Mouse (Mus musculus) stomach, embryonic 16.5 days (tissue): ENCODE data around the gene Mpped2. TPM values are rescaled to one million over a fixed set of nuclear protein-coding genes. Genes with fewer than 3 reads are reported as not detected.

Experiments used
- ATAC-seq: fragments of 200-750 bp; cut with Nextera tagmentation; 2 replicates; pipeline ENCODE4 v1.8.0; 2017; ENCODE audit warnings: moderate number of reproducible peaks, moderate TSS enrichment; ENCODE audit not compliant: insufficient read depth, low FRiP score
- H3K27ac ChIP-seq: fragments of 300-500 bp; sonication (generic); 2 replicates; pipeline ENCODE4 v1.5.1; 2014; ENCODE audit warnings: low read length
- H3K27me3 ChIP-seq: fragments of 300-500 bp; sonication (generic); 2 replicates; pipeline ENCODE4 v1.6.1; 2014; ENCODE audit warnings: low read length, control low read depth, mixed read lengths; ENCODE audit not compliant: control insufficient read depth, insufficient read depth
- H3K36me3 ChIP-seq: fragments of 300-500 bp; sonication (generic); 2 replicates; pipeline ENCODE4 v1.6.1; 2014; ENCODE audit warnings: low read length; ENCODE audit not compliant: control insufficient read depth, insufficient read depth
- H3K4me1 ChIP-seq: fragments of 300-500 bp; sonication (generic); 2 replicates; pipeline ENCODE4 v1.6.1; 2014; ENCODE audit warnings: low read length, control low read depth, mixed read lengths; ENCODE audit not compliant: control insufficient read depth, insufficient read depth
- H3K4me2 ChIP-seq: fragments of 300-500 bp; sonication (generic); 2 replicates; pipeline ENCODE4 v1.6.1; 2014; ENCODE audit warnings: low read depth, low read length, mixed read lengths
- H3K4me3 ChIP-seq: fragments of 300-500 bp; sonication (generic); replicated peaks from 2 replicates; pipeline ENCODE4 v1.5.1; 2014; ENCODE audit warnings: mild to moderate bottlenecking, low read length
- H3K9ac ChIP-seq: fragments of 300-500 bp; sonication (generic); 2 replicates; pipeline ENCODE4 v1.6.1; 2014; ENCODE audit warnings: low read length
- H3K9me3 ChIP-seq: fragments of 300-500 bp; sonication (generic); replicated peaks from 2 replicates; pipeline ENCODE4 v1.6.1; 2016; ENCODE audit warnings: low read length, control low read depth; ENCODE audit not compliant: control insufficient read depth
- WGBS: fragments of 180-500 bp; shearing (Covaris S2); extraction: QIAGEN DNeasy Blood & Tissue Kit; methylation state at CpG from one replicate; pipeline ENCODE4 v1.1.7; 2014; 5-methylcytosine and 5-hydroxymethylcytosine counted together
- polyA plus RNA-seq: library from polyadenylated mRNA; unstranded; fragments of >200 nt; fragmentation: Nextera tagmentation; extraction: Ambion mirVana; gene quantifications from 2 replicates; pipeline ENCODE4 v1.2.1, GENCODE M21; 2015

Gene Mpped2
- polyA plus RNA-seq, 1 experiment from 2014 or later: 14.5 TPM

DNA sequence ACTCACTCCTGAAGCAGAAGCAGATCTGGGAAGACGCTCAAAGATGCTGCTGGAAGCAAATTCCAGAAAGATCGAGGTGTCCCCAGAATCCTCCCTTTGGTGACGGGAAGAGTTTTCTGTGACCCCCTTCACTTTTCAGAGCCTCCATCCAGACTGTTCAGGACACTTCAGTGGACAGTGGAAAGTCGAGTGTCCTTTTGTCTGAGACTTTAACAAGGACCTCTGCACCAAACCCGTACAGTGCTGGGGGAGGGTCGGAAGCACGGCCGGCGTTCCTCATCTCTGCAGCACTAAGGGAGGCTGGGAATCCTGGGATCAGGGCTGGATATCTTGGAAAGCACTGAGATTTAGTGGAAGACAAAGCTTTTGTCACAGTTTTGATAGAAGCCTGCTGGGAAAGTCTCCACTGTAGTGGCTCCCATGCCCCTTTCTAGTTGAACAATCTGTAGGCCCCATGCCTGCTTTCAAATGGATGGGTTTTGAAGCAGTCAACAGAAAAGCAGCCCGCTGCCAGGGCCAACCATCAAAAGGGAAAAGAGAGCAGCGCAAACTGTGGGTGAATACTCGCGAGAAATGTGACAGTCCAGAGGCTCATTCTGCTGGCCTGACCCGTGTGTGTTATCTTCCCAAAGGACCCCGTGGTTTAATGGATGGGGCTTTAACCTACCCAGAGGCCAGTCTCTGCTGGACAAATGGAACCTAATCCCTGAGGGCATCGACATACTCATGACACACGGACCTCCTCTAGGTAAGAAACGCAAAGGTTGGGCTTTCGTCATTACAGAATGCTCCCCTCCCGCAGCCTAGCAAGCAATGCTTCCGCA is 168.0 kb downstream of the Mpped2 start:
- no peak for ATAC-seq
- Histone ChIP-seq H3K4me2 (no peak overlapping the region), H3K4me1 (peaks cover 28% of the 10 kb centered on the region), H3K36me3 (no peaks in the 10 kb centered on the region), H3K27ac (no peak overlapping the region), H3K27me3 (0 out of 2 replicates have a peak, but pooled peaks cover 3% of the 10 kb centered on the region), H3K4me3 (no peak overlapping the region), H3K9me3 (no peaks in the 10 kb centered on the region), H3K9ac (no peak overlapping the region)
- WGBS: 77% methylated on average over 21 of the region's 21 CpGs

DNA sequence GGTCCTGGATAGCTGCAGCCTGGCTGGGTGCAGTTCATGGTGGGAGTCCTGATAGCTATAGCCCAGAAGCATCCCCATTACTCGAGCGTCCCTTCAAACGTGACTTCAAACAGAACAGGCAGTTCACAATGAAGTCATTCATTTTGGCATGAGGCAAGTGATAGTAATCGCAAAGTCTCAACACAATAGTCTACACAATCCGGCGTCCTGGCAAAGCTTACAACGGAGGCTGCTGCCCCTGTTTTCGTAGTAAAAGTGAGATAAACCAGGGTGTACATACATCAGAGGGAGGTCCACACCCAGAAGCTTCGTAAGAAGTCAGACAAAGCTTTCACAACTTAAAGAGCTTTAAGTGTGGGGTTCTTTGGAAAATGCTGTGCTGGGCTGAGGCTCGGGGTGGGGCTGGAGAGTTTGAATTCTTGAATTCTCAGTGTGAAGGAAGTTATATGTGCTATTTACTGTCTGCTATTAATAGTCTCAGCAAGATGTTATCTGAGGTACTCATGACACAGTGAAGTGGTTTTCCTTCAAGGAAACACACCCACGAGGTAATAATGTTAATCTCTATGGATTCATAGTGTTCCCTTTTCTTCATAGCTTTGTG is 170.1 kb downstream of the Mpped2 start:
- Histone ChIP-seq H3K9ac (peak overlapping the region; percentile 31; the same call in 1 of the 2 replicates), H3K27ac (peak overlapping the region; percentile 49), H3K36me3 (no peaks in the 10 kb centered on the region), H3K27me3 (0 out of 2 replicates have a peak, but pooled peaks cover 3% of the 10 kb centered on the region), H3K4me2 (peak overlapping the region; percentile 19; the same call in 1 of the 2 replicates), H3K4me1 (peaks cover 19% of the 10 kb centered on the region), H3K9me3 (no peaks in the 10 kb centered on the region), H3K4me3 (no peak overlapping the region)
- ATAC-seq: peak; percentile 56
- 38% methylated on average over 11 of the region's 11 CpGs for WGBS

DNA sequence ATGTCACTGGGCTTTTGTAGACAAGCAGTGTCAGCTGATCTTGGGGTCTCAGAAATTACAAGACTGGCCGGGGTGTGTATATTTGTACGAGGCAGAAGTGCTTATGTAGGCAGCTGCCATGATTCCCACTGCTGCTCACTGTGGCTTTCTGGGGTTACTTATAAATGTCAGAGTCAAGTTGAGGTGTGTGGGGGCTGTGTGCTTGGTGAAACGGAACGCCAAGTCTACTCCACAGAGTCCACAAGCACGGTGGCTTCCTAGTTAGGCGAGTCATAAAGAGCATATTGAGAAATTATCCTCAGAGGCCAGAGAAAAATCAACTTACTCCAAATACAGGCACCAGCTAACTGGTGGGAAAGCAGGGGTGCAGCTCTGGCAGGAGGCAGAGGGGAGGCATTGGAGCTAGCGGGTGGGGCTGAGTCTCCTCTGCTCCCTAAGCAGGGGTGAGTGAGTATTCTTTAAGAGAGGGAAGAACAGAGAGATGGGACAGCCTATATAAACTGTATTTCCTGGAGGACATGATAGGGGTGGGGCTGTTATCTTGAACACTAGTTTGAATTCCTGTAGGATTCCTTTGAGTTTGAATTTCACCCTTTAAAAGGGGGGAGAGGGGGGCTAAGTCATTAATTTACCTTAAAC is 172.2 kb downstream of the Mpped2 start:
- Histone ChIP-seq H3K4me2 (no peak overlapping the region), H3K4me1 (peaks cover 19% of the 10 kb centered on the region), H3K9ac (no peak overlapping the region), H3K36me3 (no peaks in the 10 kb centered on the region), H3K27ac (no peak overlapping the region), H3K27me3 (0 out of 2 replicates have a peak, but pooled peaks cover 3% of the 10 kb centered on the region), H3K9me3 (no peaks in the 10 kb centered on the region), H3K4me3 (no peak overlapping the region)
- whole genome bisulfite sequencing: 44% methylated on average over 7 of the region's 7 CpGs
- no peak for ATAC-seq

DNA sequence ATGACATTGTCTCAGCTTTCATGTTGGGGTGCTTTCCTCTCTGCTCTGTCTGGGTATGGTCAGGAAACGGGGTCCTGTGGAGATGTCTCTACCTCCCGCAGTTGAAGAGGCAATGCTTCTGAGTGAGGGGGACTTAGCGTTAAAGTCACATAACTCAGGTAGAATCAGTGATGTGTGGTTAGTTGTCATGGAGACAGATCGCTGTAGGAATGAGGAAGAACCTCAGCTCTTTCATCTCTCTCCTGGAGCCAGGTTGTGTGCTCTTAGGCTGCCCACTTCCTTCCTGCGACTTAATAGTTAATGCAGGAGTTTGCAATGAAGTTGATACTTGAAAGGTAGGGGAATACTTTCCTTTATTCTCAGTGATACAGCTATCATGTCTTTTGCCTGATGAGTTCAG is 173.2 kb downstream of the Mpped2 start:
- Histone ChIP-seq H3K36me3 (no peaks in the 10 kb centered on the region), H3K27me3 (0 out of 2 replicates have a peak, but pooled peaks cover 3% of the 10 kb centered on the region), H3K4me2 (no peak overlapping the region), H3K27ac (no peak overlapping the region), H3K4me1 (peaks cover 19% of the 10 kb centered on the region), H3K9ac (no peak overlapping the region), H3K9me3 (no peaks in the 10 kb centered on the region), H3K4me3 (no peak overlapping the region)
- 33% methylated on average over 5 of the region's 5 CpGs for WGBS
- ATAC-seq: no peak

DNA sequence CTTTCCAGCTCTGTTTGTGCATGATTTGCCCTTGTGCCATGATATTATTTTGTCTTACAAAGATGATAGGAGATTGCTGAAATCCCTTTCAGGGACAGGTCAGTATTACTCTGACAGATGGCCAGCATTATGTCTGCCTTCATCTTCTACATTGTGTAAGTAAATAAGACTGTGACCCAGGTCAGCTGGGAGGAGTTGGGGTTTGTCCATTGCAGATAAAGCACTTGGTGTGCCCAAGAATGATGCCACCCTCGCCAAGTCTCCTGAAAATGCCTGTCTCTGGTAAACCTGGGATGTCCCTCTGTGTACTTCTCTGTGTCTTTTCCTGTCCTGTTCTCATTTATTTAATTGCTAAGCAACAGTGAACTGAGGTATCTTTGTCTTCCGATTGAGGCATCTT is 177.8 kb downstream of the Mpped2 start:
- no peaks in the 10 kb centered on the region for H3K36me3 ChIP-seq
- H3K27ac ChIP-seq: no peak overlapping the region
- no peaks in the 10 kb centered on the region for H3K4me1 ChIP-seq
- WGBS: 77% methylated on average over 2 of the region's 2 CpGs
- H3K9ac ChIP-seq: no peak overlapping the region
- H3K9me3 ChIP-seq: no peaks in the 10 kb centered on the region
- H3K4me3 ChIP-seq: no peak overlapping the region
- H3K4me2 ChIP-seq: no peak overlapping the region
- no peaks in the 10 kb centered on the region for H3K27me3 ChIP-seq
- no peak for ATAC-seq

DNA sequence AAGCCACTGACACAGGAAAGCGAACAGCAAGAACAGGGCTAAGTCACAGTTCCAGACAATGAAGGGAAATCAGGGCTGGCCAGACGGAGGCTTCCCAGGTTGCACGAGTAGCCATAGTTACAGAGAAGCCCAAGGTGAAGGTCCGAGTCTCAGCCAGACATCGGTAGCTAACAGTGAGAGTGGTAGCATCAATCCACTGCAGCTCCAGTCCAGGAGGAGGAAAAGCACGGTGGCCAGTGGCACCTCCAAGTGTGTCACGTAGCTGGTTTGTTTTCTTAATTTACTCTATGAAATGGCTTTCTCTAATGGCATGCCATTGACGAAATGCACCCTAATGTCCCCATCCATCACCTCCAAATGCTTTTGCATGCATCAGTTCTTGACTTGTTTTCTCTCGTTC is 180.1 kb downstream of the Mpped2 start:
- H3K4me3 ChIP-seq: no peak overlapping the region
- H3K4me2 ChIP-seq: no peak overlapping the region
- H3K9me3 ChIP-seq: no peaks in the 10 kb centered on the region
- H3K27ac ChIP-seq: no peak overlapping the region
- no peaks in the 10 kb centered on the region for H3K4me1 ChIP-seq
- H3K27me3 ChIP-seq: no peaks in the 10 kb centered on the region
- WGBS: 59% methylated on average over 9 of the region's 9 CpGs
- H3K9ac ChIP-seq: no peak overlapping the region
- no peak for ATAC-seq
- H3K36me3 ChIP-seq: no peaks in the 10 kb centered on the region

DNA sequence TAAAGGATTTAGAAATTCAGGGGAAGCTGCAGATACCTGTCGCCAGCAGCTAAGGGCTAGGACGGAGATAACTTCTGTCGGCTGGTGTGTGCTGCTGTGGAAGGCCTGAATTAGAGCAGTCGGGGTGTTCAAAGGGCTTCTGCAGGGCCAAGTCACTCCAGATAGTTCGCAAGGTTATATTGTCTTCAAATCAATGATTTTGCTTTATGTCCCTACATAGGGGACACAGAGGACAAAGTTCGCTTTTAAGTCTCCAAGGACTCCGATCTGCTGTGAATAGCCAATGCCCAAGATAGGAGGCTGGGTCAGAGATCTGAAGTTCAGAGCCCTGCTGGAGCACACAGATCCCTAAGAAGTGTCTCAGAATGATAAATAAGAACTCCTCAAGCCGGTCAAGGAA is 190.3 kb downstream of the Mpped2 start:
- Histone ChIP-seq H3K36me3 (no peaks in the 10 kb centered on the region), H3K4me3 (no peak overlapping the region), H3K27ac (no peak overlapping the region), H3K4me2 (no peak overlapping the region), H3K9ac (no peak overlapping the region), H3K9me3 (no peaks in the 10 kb centered on the region), H3K4me1 (peaks cover 3% of the 10 kb centered on the region; the same call in 1 of the 2 replicates), H3K27me3 (no peaks in the 10 kb centered on the region)
- ATAC-seq: no peak
- WGBS: 55% methylated on average over 8 of the region's 8 CpGs

DNA sequence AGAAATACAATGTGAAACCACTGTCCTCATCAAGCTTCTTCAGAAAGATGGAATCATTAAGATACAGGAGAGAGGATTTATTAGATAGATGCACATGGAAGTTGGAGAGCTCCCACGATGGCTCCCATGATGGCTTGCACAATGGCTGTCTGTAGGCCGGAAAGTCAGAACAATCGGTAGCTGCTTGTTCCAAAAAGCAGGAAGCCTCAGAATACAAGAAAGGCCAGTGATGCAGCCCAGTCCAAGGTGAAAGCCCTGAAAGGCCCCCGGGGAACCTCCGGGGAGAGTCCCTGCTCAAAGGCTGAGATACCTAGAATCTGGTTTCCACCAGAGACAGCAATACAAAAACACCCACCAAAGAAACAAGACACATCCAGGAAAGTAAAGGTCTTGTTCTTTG is 195.1 kb downstream of the Mpped2 start:
- 93% methylated on average over 5 of the region's 5 CpGs for WGBS
- no peak for ATAC-seq

More for the DNA sequence above, 195.1 kb downstream of the Mpped2 start:
- H3K9me3 ChIP-seq: no peaks in the 10 kb centered on the region
- no peak overlapping the region for H3K4me2 ChIP-seq
- no peak overlapping the region for H3K9ac ChIP-seq
- no peak overlapping the region for H3K4me3 ChIP-seq
- no peak overlapping the region for H3K27ac ChIP-seq
- H3K27me3 ChIP-seq: no peaks in the 10 kb centered on the region
- peaks cover 10% of the 10 kb centered on the region; the same call in 1 of the 2 replicates for H3K4me1 ChIP-seq
- H3K36me3 ChIP-seq: no peaks in the 10 kb centered on the region
